Mouse (Mus musculus) lung, embryonic 14.5 days (tissue): ENCODE data around the gene Vmn2r53. TPM values are rescaled to one million over a fixed set of nuclear protein-coding genes. Genes with fewer than 3 reads are reported as not detected.
"Not testable (repeated sequence)": the region's sequence is repeated elsewhere in the genome, so short reads cannot be mapped to it uniquely, and the experiment has no call there.

Source experiments
- ATAC-seq: fragments of 200-750 bp; cut with Nextera tagmentation; 2 replicates; pipeline ENCODE4 v1.8.0; 2017; ENCODE audit warnings: mild to moderate bottlenecking, moderate TSS enrichment, moderate library complexity; ENCODE audit not compliant: insufficient read depth
- DNase-seq: peaks from one replicate; pipeline ENCODE4 v3.0.0-alpha.2; 2015
- H3K27ac ChIP-seq: fragments of 300-500 bp; sonication (generic); 2 replicates; pipeline ENCODE4 v1.5.1; 2014; ENCODE audit warnings: low read depth, mild to moderate bottlenecking, moderate library complexity
- H3K27me3 ChIP-seq: fragments of 300-500 bp; sonication (generic); 2 replicates; pipeline ENCODE4 v1.6.1; 2014; ENCODE audit warnings: low read length, control low read depth; ENCODE audit not compliant: insufficient read depth
- H3K36me3 ChIP-seq: fragments of 300-500 bp; sonication (generic); 2 replicates; pipeline ENCODE4 v1.6.1; 2014; ENCODE audit warnings: control low read depth; ENCODE audit not compliant: insufficient read depth
- H3K4me1 ChIP-seq: fragments of 300-500 bp; sonication (generic); 2 replicates; pipeline ENCODE4 v1.6.1; 2014; ENCODE audit warnings: antibody characterized with exemption, control low read depth; ENCODE audit not compliant: insufficient read depth
- H3K4me2 ChIP-seq: fragments of 300-500 bp; sonication (generic); 2 replicates; pipeline ENCODE4 v1.6.1; 2014; ENCODE audit warnings: mild to moderate bottlenecking
- H3K4me3 ChIP-seq: fragments of 300-500 bp; sonication (generic); 2 replicates; pipeline ENCODE4 v1.5.1; 2014; ENCODE audit warnings: low read depth, low read length
- H3K9ac ChIP-seq: fragments of 300-500 bp; sonication (generic); 2 replicates; pipeline ENCODE4 v1.6.1; 2014
- H3K9me3 ChIP-seq: fragments of 300-500 bp; sonication (generic); 2 replicates; pipeline ENCODE4 v1.6.1; 2016; ENCODE audit warnings: low read depth, low read length, control low read depth
- CTCF ChIP-seq: IDR thresholded peaks from 2 replicates; pipeline ENCODE4 v1.5.1; 2016; ENCODE audit warnings: antibody characterized with exemption, low read depth
- WGBS: fragments of 180-500 bp; shearing (Covaris S2); extraction: QIAGEN DNeasy Blood & Tissue Kit; methylation state at CpG from one replicate; pipeline ENCODE4 v1.1.7; 2014; 5-methylcytosine and 5-hydroxymethylcytosine counted together
- polyA plus RNA-seq: library from polyadenylated mRNA; unstranded; fragments of >200 nt; fragmentation: Nextera tagmentation; extraction: Ambion mirVana; gene quantifications from 2 replicates; pipeline ENCODE4 v1.2.1, GENCODE M21; 2014

Gene Vmn2r53
- polyA plus RNA-seq: 0.01 TPM in 2 replicates

GRCm38 (mm10) chr7:12608688-12609087 lies at the start of gene Vmn2r53:
TSS of gene Vmn2r53 (minus strand) at chr7:12608788.
- no peaks in the 10 kb centered on the region for H3K4me1 ChIP-seq
- ATAC-seq: no peak

DNA sequence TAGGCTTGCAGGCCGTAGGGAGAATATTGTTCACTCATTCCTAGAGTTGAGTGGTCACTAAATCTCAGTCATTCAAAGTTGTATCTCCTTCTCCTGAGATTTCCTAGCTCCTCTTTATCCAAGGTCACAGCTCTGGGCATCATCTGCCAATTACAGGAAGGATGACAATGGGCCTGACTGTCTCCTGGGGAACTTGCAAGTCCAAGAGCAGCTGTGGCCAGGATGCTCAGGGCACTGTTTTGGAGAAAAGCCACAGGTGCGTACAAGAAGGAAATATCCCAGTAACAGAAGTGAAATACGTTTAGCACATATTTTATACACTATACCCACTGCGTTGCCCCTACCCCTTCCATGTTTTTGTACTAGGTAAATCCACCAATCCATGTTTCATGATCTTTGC lies 31.6 kb upstream of the Vmn2r53 start, which contains the start of gene Vmn2r54:
TSS of gene Vmn2r54 (minus strand) at position 101 of the 400 bp plus-strand sequence.
- not testable (repeated sequence) for DNase-seq

More at GRCm38 (mm10) chr7:12608688-12609087, at the start of gene Vmn2r53:
- Histone ChIP-seq H3K4me2 (no peak within 1 kb of the TSS), H3K9me3 (no peaks in the 10 kb centered on the region), H3K27me3 (no peaks in the 10 kb centered on the region), H3K27ac (no peak within 1 kb of the TSS), H3K9ac (no peak within 1 kb of the TSS), H3K4me3 (no peak within 1 kb of the TSS), H3K36me3 (no peaks in the 10 kb centered on the region)
- TF ChIP-seq CTCF: no peak
- no peak for DNase-seq

More for the DNA sequence above, 31.6 kb upstream of the Vmn2r53 start, which contains the start of gene Vmn2r54:
- not testable (repeated sequence) for ATAC-seq, H3K4me1 ChIP-seq, H3K9me3 ChIP-seq, H3K4me3 ChIP-seq, H3K27ac ChIP-seq, H3K36me3 ChIP-seq, H3K4me2 ChIP-seq, H3K27me3 ChIP-seq, H3K9ac ChIP-seq
- 63% methylated on average over 3 of the region's 4 CpGs for WGBS

Other genes with a start within 250 kb of the Vmn2r53 start
- gene Vmn1r84, start 239.5 kb downstream of the Vmn2r53 start, polyA plus RNA-seq: not detected in 2 replicates
- 4.1 and 4.5 TPM in 2 replicates for gene Zfp551, start 186.0 kb downstream of the Vmn2r53 start, polyA plus RNA-seq
- 27.6 and 28.9 TPM in 2 replicates for gene Zfp606, start 130.5 kb downstream of the Vmn2r53 start, polyA plus RNA-seq
- not detected in 2 replicates for gene 2900092C05Rik, start 96.3 kb downstream of the Vmn2r53 start, polyA plus RNA-seq
- not detected in 2 replicates for gene Vmn2r54, start 31.5 kb upstream of the Vmn2r53 start, polyA plus RNA-seq
- not detected in 2 replicates for gene Vmn2r55, start 76.2 kb upstream of the Vmn2r53 start, polyA plus RNA-seq
- gene Vmn2r56, start 126.2 kb upstream of the Vmn2r53 start, polyA plus RNA-seq: not detected in 2 replicates
- 6.9 and 7.6 TPM in 2 replicates for gene Zscan18, start 194.8 kb upstream of the Vmn2r53 start, polyA plus RNA-seq
- gene Zfp329, start 210.1 kb upstream of the Vmn2r53 start, polyA plus RNA-seq: 14.6 and 16.3 TPM in 2 replicates
- 41.2 and 41.5 TPM in 2 replicates for gene Zfp110, start 226.0 kb upstream of the Vmn2r53 start, polyA plus RNA-seq